Mouse (Mus musculus) neural tube, embryonic 14.5 days (tissue): ENCODE measurements at regions not wholly inside any gene's neighbourhood (a gene's known extent, or its start where the extent isn't known, plus 50 kb on each side); places are given as distances from the start of the nearest gene placed in this dataset.

Source experiments
- ATAC-seq: fragments of 200-750 bp; cut with Nextera tagmentation; 2 replicates; pipeline ENCODE4 v1.8.0; 2017; ENCODE audit warnings: low read depth, mild to moderate bottlenecking, moderate TSS enrichment, moderate library complexity
- H3K27ac ChIP-seq: fragments of 300-500 bp; sonication (generic); 2 replicates; pipeline ENCODE4 v1.5.1; 2014; ENCODE audit warnings: low read depth, mild to moderate bottlenecking, control low read depth, low read length, moderate library complexity, mixed read lengths
- H3K27me3 ChIP-seq: fragments of 300-500 bp; sonication (generic); 2 replicates; pipeline ENCODE4 v1.6.1; 2014; ENCODE audit warnings: low read length; ENCODE audit not compliant: control insufficient read depth, insufficient read depth
- H3K36me3 ChIP-seq: fragments of 300-500 bp; sonication (generic); 2 replicates; pipeline ENCODE4 v1.6.1; 2014; ENCODE audit warnings: low read length, mixed read lengths; ENCODE audit not compliant: control insufficient read depth, insufficient read depth
- H3K4me1 ChIP-seq: fragments of 300-500 bp; sonication (generic); 2 replicates; pipeline ENCODE4 v1.6.1; 2014; ENCODE audit warnings: low read length; ENCODE audit not compliant: control insufficient read depth, insufficient read depth
- H3K4me2 ChIP-seq: fragments of 300-500 bp; sonication (generic); 2 replicates; pipeline ENCODE4 v1.6.1; 2014; ENCODE audit warnings: mild to moderate bottlenecking, low read depth, low read length, control low read depth
- H3K4me3 ChIP-seq: fragments of 300-500 bp; sonication (generic); 2 replicates; pipeline ENCODE4 v1.5.1; 2014; ENCODE audit warnings: low read depth, low read length, control low read depth, mixed read lengths
- H3K9ac ChIP-seq: fragments of 300-500 bp; sonication (generic); replicated peaks from 2 replicates; pipeline ENCODE4 v1.6.1; 2014; ENCODE audit warnings: low read depth, mild to moderate bottlenecking, control low read depth, low read length, mixed read lengths
- H3K9me3 ChIP-seq: fragments of 300-500 bp; sonication (generic); 2 replicates; pipeline ENCODE4 v1.6.1; 2016; ENCODE audit warnings: low read length; ENCODE audit not compliant: control insufficient read depth
- WGBS: fragments of 180-500 bp; shearing (Covaris S2); extraction: QIAGEN DNeasy Blood & Tissue Kit; methylation state at CpG from one replicate; pipeline ENCODE4 v1.1.7; 2014; 5-methylcytosine and 5-hydroxymethylcytosine counted together

DNA sequence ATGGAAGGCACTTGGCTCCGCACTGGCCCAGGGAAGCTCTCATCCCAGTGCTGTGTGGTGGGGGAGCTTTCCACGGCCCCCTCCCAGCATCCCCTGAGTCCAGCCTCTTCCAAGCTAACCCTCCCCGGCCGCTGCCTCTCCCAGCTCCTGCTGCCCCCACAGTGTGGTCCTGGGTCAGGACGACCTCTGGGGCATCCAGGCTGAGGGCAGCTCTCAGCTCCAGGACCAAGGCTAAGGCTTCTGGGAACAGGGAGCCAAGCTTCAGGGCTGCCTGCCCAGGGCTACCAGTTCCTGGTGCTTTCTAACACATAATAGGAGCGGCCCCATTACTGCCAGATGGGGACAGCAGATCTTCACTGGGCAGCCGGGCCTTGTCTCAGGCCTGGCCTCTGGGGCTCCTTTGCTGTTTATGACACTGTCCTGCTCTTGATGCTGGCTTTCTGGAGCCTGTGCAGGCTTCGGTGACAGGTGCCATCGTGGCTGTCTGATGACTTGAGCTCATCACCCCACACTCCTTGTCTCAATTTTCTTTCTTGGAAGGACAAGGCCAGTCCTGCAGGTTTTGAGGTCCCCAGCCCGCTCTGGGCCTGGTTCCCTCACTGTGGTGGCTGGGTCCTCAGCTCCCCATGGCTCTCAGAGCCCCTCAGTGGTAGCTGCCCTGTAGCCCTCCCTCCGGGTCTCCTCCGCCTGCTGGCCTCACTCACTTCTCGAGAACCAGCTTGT, 71.2 kb upstream of the Tmem189 start:
- no peak overlapping the region for H3K27ac ChIP-seq
- no peak overlapping the region for H3K4me3 ChIP-seq
- no peaks in the 10 kb centered on the region for H3K9me3 ChIP-seq
- no peak overlapping the region for H3K4me2 ChIP-seq
- H3K27me3 ChIP-seq: no peaks in the 10 kb centered on the region
- H3K36me3 ChIP-seq: no peaks in the 10 kb centered on the region
- WGBS: 73% methylated on average over 13 of the region's 13 CpGs
- no peak for ATAC-seq
- H3K4me1 ChIP-seq: no peaks in the 10 kb centered on the region; the same call in 1 of the 2 replicates
- no peak overlapping the region for H3K9ac ChIP-seq

DNA sequence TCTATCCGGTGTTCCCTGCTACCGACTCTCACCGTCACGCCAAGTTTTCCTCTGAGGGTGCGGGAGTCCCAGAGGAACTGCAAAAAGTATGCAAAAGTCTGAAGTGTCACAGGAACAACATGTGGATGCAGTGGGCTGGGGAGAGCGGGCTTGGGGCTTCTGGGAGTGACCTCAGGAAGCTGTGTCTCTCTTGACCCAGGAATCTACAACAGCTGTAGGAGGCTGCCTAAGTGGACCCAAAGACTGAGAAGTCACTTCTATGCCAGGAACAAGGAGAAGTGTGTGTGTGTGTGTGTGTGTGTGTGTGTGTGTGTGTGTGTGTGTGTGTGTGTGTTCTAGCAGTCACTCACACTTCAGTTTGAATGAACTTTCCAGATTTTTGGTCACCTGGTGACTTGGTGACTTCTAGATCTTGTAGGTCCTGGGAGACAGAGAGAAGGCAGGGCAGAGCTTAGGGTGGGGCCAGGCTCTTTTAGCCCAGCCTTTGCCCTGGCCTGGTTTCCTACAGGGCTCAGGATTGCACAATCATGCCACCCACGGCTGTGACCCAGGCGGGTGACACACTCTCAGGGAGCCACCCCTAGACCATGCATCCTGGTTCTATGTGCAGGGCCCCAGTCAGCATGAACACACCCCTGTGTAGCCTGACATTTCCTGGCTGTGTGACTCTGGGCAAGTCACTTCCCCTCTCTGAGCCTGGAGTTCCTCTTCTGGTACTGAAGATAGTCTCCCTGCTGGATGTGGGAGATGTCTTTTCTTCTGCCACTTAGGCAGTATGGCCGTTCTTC, 70.2 kb upstream of the Tmem189 start:
- WGBS: 90% methylated on average over 9 of the region's 9 CpGs

DNA sequence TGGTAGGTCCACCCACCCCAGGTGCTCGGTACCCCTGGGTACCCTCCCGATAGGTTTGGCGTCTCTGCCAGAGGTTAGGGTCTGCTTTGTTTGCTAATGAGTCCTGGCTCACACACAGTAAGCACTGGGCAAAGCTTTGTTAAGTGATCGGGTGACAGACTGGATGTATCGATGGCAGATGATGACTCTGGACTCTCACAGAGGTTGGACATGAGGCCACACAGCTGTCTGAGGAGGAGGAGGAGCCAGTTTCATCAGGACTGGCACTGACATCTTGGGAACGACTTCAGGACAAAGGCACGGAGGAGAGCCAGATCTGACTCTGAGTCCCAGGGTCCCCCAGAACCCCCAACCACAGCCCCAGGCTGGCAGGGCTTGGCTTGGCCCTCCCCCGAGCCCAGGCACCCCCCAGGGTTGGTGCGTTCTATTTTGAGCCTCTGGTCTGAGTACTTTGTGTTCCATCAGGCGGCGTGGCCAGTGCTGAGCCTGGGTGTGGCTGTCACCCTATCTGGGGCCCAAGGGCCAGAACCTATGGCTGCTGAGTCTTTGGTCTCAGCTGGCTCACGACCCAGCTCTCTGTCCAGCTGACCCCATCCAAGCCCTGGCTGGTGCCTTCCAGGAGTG, 67.6 kb upstream of the Tmem189 start:
- Histone ChIP-seq H3K4me2 (no peak overlapping the region), H3K9me3 (no peaks in the 10 kb centered on the region), H3K27me3 (no peaks in the 10 kb centered on the region), H3K36me3 (no peaks in the 10 kb centered on the region), H3K4me1 (no peaks in the 10 kb centered on the region), H3K27ac (no peak overlapping the region), H3K9ac (no peak overlapping the region), H3K4me3 (no peak overlapping the region)
- 75% methylated on average over 12 of the region's 12 CpGs for WGBS
- no peak for ATAC-seq

More for the DNA sequence above, 70.2 kb upstream of the Tmem189 start:
- Histone ChIP-seq H3K4me1 (no peaks in the 10 kb centered on the region; the same call in 1 of the 2 replicates), H3K27ac (no peak overlapping the region), H3K9ac (no peak overlapping the region), H3K36me3 (no peaks in the 10 kb centered on the region), H3K27me3 (no peaks in the 10 kb centered on the region), H3K4me3 (no peak overlapping the region), H3K4me2 (no peak overlapping the region), H3K9me3 (no peaks in the 10 kb centered on the region)
- no peak for ATAC-seq

GRCm38 (mm10) chr2:167756721-167757120, 67.1 kb upstream of the Tmem189 start:
- no peak overlapping the region for H3K4me2 ChIP-seq
- no peak for ATAC-seq
- H3K4me3 ChIP-seq: no peak overlapping the region
- no peaks in the 10 kb centered on the region for H3K4me1 ChIP-seq
- H3K9me3 ChIP-seq: no peaks in the 10 kb centered on the region
- H3K9ac ChIP-seq: no peak overlapping the region
- no peak overlapping the region for H3K27ac ChIP-seq
- no peaks in the 10 kb centered on the region for H3K27me3 ChIP-seq
- WGBS: 88% methylated on average over 12 of the region's 12 CpGs
- H3K36me3 ChIP-seq: no peaks in the 10 kb centered on the region

- H3K4me2 ChIP-seq: no peak overlapping the region
- 85% methylated on average over 22 of the region's 22 CpGs for WGBS
- no peak overlapping the region for H3K9ac ChIP-seq
- H3K9me3 ChIP-seq: no peaks in the 10 kb centered on the region
- H3K27ac ChIP-seq: no peak overlapping the region
- no peaks in the 10 kb centered on the region for H3K27me3 ChIP-seq
- H3K4me3 ChIP-seq: no peak overlapping the region
- H3K36me3 ChIP-seq: no peaks in the 10 kb centered on the region
- ATAC-seq: no peak
- H3K4me1 ChIP-seq: no peaks in the 10 kb centered on the region
Observed at GRCm38 (mm10) chr2:167754929-167755551, 65.4 kb upstream of the Tmem189 start.

- no peak overlapping the region for H3K4me3 ChIP-seq
- H3K27me3 ChIP-seq: no peaks in the 10 kb centered on the region
- H3K27ac ChIP-seq: no peak overlapping the region
- H3K4me1 ChIP-seq: no peaks in the 10 kb centered on the region
- H3K9me3 ChIP-seq: no peaks in the 10 kb centered on the region
- H3K36me3 ChIP-seq: no peaks in the 10 kb centered on the region
- WGBS: 81% methylated on average over 9 of the region's 9 CpGs
- H3K9ac ChIP-seq: no peak overlapping the region
- no peak for ATAC-seq
- no peak overlapping the region for H3K4me2 ChIP-seq
Observed at GRCm38 (mm10) chr2:167753898-167754297, 64.3 kb upstream of the Tmem189 start.

DNA sequence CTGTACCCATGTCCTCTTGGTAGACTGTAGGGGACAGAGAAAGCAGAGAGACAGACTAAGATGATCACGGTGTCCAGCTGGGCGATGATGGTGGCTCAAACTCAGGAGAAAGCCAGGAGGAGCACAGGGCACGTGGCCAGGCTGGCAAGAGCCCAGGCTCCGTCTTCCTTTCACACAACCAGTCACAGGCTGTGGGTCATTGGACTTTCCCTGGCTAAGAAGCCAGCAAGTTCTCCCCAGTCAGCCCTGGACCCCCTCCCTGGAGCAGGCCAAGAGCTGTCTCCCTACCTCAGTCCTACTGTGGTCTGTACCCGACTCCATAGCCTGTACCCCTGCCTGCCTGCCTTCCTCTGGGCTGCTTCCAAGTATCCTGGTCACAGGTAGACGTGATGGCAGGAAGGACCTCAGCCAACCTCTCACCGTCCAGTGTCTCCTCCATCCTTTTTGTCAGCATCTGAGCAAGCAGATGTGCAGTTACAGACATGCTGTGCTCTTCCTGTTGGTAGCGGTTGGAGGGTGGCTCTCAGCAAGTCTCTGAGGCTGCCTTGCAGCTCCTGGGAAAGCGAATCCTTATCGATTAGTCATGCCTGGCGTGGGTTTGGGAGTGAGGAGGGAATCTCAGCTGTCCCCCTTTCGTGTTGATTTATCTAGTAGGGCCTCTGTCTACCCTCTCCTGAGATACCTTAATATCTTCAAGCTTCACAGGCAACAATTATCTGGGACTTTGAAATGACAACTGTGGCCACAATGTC, 63.4 kb upstream of the Tmem189 start:
- Histone ChIP-seq H3K36me3 (no peaks in the 10 kb centered on the region), H3K4me2 (no peak overlapping the region), H3K9ac (no peak overlapping the region), H3K9me3 (no peaks in the 10 kb centered on the region), H3K4me3 (no peak overlapping the region), H3K27ac (no peak overlapping the region), H3K4me1 (no peaks in the 10 kb centered on the region), H3K27me3 (no peaks in the 10 kb centered on the region)
- ATAC-seq: no peak
- WGBS: 47% methylated on average over 10 of the region's 12 CpGs

GRCm38 (mm10) chr2:167751585-167751984, 62.0 kb upstream of the Tmem189 start:
- no peak for ATAC-seq
- H3K9ac ChIP-seq: no peak overlapping the region
- H3K27me3 ChIP-seq: no peaks in the 10 kb centered on the region
- H3K27ac ChIP-seq: no peak overlapping the region
- H3K4me3 ChIP-seq: no peak overlapping the region
- H3K9me3 ChIP-seq: no peaks in the 10 kb centered on the region
- no peak overlapping the region for H3K4me2 ChIP-seq
- H3K36me3 ChIP-seq: no peaks in the 10 kb centered on the region
- 76% methylated on average over 2 of the region's 2 CpGs for WGBS
- 0 out of 2 replicates have a peak, but pooled peaks cover 5% of the 10 kb centered on the region for H3K4me1 ChIP-seq
